Mouse (Mus musculus) heart, postnatal 0 days (tissue): ENCODE results near the gene Map7.

Experiments
- CTCF ChIP-seq: IDR thresholded peaks from 2 replicates; pipeline ENCODE4 v1.5.1; 2016; ENCODE audit warnings: antibody characterized with exemption, control low read depth, low read depth
- EP300 ChIP-seq: IDR thresholded peaks from 2 replicates; pipeline ENCODE4 v1.6.1; 2016; ENCODE audit warnings: antibody characterized with exemption, low read depth

GRCm38 (mm10) chr10:20326226-20326625 is 178.0 kb downstream of the Map7 start:
- TF ChIP-seq CTCF (no peak), EP300 (no peak)
